Mouse (Mus musculus): ENCODE results near the gene Lpxn.

Gene Lpxn

DNA sequence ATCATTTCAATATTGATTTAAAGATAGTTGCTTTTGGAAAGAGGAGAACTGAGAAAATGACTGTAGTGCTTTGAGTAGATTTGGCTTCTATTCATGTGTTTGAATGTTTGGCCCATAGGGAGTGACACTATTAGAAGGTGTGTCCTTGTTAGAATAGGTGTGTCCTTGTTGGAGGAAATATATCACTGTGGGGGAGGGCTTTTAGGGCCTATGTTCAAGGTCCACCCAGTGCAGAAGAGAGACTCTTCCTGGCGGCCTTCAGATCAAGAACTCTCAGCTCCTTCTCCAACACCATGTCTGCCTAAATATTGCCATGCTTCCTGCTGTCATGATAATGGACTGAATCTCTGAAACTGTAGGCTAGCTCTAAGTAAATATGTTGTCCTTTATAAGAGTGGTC, 8.2 kb downstream of the Lpxn start:
- DNase-seq (ENCODE audit: low spot score in 2 of 2): no peak

DNA sequence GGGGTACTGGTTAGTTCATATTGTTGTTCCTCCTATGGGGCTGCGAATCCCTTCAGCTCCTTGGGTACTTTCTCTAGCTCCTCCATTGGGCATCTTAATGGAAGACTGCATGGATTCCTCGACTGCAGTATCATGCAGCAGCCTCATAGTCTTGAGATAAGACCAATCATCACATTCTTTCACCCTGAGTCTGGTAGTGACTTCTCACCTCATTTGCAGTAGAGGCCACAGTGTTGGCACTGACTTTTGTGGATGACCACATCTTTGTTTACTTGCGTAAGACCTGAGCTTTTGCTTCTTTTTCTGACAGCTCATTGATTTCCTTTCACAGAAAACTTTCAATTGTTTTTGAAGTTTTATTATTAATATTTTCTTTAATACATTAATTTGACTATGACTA, 9.7 kb downstream of the Lpxn start:
- no peak for DNase-seq (ENCODE audit: low spot score in 2 of 2)

DNA sequence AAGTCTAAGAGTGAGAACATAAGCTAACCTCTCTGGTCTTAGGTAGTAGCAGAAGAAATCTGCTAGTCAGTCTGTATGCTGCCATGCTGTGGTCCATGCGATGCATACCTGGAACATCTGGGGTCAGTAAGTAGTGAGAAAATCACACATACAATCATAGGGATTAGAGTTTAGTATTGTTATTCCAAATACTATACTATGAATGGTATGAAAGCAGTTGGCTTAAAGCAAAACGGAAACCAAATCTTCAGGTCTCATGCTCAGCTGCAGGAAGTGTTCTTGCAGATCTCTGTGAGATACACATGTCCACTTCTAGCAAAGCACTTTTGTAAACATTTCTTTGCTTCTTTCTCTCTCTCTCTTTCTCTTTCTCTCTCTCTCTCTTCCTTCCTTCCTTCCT, 10.2 kb downstream of the Lpxn start:
- DNase-seq (ENCODE audit: low spot score in 2 of 2): no peak

DNA sequence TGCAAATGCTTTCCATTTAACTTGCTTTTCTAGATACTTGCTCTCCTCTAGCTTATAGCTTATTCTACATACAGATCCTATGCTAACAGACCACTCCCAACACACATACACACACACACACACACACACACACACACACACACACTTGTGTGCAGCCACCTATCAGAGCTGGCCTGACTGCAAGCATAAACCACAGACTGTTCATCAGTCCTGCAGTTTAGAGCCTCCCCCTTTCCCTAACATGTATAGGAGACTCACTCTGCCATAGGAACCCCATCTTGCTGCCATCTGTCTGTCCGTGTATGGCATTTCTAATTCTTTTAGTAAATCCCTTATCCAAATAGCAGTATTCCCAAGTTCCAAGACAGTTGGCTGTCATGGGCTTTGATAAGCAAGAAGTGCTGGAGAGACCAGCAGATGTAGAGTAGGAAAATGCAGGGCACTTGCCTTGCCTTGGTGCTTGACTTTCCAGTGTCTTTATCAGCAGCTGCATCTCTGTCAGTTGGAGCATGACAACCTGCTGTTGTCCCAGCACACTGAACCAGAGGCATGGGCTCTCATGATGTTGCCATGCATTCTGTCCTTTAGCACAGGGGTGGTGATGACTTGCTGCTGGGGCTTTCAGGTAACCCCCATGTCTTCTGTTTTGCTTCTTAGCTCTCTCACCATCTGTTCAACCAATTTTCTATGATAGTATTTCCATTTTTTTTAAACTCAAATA, 16.8 kb downstream of the Lpxn start:
- no peak for DNase-seq (ENCODE audit: low spot score in 2 of 2)

DNA sequence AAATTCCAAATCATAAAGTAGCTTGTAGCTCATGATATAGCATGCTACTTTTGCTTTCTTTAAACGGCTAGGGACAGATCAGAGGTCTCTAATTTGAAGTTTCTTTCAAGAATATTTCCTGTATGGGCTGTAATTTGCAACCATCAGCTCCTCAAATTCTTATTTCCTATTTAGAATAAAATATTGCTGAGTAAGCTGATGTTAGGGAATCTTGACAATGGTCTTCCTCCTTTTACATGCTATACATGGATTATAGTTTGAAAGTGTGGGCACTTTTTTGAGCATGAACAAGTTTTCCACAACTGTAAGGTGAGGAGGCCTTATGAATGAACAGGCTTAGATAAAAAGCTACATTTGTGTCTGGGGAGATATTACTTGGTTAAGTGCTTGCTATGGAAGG, 17.9 kb downstream of the Lpxn start:
- no peak for DNase-seq (ENCODE audit: low spot score in 2 of 2)

DNA sequence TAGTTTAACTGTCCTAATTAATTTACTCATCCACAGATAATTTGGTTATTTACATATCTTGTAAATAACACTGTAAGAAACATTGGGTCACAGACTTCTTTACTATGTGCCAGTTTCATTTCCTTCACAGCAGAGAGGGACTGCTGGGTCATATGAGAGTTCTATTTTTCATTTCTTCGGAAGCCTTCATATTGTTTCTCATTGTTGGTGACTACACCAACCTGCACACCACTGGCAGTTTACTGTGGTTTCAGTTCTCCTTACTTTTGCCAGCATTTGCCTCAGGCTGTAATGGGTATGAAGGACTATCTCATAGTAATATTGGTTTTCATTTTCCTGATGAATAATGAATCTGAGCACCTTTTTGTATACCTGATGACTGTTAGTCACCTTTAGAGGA, 22.5 kb downstream of the Lpxn start:
- DNase-seq (ENCODE audit: low spot score in 2 of 2): no peak

DNA sequence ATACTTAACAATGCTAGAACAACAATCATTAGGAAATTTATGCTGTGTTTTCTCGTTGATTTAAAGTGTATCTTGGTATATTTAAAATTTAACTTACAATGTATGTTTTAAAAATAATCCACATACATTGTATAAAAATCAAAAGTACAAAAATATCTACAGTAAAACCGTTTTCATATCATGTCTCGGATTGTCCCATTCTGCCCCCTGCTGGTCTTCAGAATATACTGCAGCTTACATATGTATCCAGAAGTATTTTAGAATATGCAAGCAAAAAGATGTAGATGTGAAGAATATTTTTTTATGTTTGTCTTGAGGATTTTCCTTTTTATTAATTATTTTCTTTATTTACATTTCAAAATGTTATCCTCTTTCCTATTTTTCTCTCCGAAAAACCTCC, 24.4 kb downstream of the Lpxn start:
- DNase-seq (ENCODE audit: low spot score in 2 of 2): peak in 1 of 2 experiments; percentile 59

DNA sequence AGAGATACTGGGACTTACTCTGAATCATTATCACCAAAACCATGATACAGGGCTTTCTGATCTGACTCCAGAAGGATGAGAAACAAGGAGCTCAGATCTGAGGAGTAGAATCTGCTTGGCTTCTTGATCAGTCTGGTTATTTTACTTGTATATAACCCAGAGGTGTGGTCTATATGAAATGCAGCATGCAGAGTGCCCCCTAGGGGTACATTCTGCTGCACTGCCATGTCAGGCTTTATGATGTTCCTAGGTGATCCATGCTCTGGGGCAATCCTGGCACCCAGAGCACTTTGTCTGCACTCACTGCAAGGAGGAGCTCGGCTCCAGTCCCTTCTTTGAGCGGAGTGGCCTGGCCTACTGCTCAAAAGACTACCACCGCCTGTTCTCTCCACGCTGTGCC, 28.6 kb downstream of the Lpxn start:
- DNase-seq (ENCODE audit: low spot score in 2 of 2): peak in 1 of 2 experiments; percentile 26

DNA sequence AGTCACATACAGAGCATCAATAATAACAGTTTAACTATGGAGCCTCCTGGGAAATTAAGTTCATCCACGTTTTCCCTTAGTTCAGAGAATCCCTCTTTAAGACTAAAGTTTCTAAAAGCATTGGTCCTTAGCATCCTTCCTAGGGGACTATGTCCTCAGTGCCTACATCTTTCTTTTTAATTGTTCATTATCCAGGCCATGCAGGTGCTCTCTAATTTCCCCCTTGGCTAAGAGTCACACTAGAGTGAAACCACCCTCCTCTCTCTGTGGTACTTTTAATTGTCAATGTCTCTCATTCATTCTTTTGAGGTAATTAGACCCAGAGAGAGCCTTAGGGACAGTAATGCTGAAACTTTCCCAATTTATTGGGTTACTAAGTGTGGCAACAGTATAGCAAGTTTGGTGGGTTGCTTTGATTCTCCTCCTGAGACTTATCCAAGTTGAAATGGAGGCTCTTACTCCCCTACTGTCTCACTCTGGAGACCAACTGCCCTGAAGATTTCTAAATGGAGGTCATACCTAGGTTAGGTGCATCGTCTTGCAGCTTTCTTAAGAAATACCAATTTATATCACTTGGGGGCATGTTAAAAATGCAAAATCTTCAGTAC, 34.9 kb downstream of the Lpxn start:
- no peak for DNase-seq (ENCODE audit: low spot score in 2 of 2)

DNA sequence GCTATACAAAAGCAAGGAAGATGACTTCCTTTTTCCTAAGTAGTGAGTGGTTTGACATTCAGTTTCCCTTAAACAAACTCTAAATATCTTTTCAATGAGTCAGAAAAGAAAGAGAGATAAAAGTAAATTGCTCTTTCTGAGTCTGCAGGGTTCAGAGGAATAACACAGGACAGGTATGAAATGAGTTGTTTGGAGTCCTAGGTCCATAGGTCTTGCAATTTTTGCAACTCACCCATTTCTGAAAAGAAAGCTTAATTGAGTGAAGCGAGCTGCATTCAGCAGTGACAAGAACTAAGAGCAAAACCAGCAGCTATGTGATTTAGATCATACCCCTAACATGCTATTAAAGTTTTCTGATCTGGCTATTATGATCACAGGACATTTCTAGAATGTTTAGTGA, 35.6 kb downstream of the Lpxn start:
- DNase-seq (ENCODE audit: low spot score in 2 of 2): no peak

DNA sequence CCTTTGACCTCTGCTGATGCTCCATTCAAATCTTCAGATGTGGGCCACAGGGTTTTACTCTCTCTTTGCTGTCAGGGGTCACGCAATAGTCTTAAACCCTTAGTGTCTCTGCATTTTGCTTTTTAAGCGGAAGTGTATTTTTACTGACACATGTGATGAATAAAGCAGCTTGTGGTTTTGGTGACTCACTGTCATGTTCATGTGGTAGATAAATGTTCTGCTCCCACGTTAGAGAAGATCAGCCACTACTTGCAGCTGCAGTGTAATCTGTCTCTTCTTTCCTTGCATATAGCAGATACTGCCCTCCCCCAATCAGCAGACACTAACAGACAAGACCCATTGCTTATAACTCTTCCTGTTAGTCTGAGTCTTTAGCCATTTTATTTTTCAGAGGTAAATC, 37.6 kb downstream of the Lpxn start:
- DNase-seq (ENCODE audit: low spot score in 2 of 2): no peak

DNA sequence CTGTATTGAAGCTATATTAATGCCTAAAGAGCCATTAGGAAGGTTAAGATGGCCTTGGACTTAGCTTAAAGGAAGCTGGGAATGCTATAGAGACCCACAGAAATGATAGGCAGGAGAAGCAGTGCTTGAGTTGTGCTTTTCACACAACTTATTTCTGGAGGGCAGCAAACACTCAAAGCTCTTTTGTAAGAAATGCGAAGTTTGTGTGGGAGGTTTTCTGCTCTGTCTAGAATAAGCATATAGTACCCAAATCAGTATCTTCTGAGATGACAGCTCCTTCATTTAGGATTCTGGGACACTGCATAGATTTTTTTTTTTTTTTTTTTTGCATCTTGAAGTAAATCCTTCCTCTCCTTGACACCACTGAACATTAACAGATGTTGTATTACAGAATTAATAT, 42.5 kb downstream of the Lpxn start:
- no peak for DNase-seq (ENCODE audit: low spot score in 2 of 2)

DNA sequence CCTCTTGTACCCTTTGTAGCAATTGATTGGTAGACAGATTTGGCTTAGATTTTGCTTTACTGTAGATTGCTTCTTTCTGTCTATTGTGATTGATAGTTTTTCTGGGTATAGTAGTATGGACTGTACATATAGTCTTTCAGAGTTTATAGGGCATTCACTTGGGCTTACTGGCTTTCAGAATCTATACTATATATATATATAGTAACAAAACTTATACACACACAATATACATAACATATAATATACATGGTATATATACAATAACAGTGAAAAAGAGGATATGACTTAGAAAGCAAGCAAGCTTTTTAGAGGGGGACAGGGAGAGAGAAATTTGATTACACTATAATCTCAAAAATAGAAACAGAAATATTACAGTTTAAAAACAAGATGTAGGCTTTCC, 50.4 kb downstream of the Lpxn start, which contains the start of gene Gm5244:
Gm5244 (plus strand) TSS at position 301 of the 400 bp plus-strand sequence.
- no peak for DNase-seq (ENCODE audit: low spot score in 2 of 2)

DNA sequence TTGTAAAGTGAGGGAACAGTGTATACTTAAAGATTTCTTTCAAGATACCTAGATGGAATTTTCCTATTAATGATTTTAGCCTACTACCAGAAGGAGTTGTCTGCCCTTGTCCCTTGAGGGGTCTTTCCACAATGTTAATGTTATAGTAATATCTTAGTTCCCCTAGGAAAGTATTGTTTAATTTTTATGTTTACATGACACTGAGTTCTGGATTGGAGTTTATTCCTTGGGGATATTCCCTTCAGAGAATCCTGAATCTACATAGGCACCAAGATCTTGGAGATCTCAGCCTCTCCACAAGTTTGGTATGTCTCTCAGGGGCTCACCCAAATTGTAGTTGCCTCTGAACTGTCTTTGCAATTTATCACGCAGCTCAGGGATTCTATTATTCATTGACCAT, 61.0 kb downstream of the Lpxn start, which contains the start of gene Olfr1444:
Olfr1444 (plus strand) TSS at position 301 of the 400 bp plus-strand sequence.
- DNase-seq (ENCODE audit: low spot score in 2 of 2): no peak
